Comparison of ENCODE assay signal across 11 mouse cellular contexts in the genomic region with DNA sequence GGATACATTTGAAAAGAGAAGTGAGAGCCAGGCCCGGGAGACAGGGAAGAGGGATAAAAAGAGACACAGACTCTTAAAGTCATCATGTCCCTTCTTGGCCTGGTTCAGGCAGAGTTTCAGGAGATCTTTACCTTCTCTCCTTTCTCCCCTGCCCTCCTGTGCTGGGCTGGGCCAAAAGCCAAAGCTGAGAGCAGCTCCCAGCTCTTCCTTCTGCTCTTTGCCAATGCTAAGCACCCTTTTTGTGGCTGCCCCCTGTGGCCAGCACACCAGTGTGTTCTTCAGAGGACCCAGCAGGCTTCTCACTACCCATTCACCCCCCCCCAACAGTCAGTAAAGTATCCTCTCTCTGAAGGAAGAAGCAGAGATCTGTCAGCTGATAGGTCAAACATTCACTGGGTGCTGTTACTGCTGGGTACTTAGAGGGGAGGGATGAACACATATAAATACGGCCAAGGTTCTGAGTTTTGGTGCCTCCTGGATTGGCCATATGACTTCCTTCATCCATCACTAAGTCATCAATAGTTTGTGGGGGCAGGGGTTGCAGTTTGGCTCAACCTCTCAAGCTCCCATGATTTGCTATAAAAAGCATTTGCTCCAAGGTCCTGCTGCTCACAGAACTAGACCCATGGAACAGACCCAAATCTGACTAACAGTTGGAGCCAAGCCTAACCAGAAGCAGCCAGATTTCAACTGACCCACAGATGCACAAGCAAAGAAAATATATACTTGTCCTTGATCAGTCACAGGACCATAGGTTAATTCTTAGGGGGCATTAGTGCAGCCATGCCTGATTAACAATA.
DNase-seq lines count a peak whose midpoint lies in the region; ATAC-seq and TF ChIP-seq lines count a peak whose summit lies in the region.
"Had no signal": no experiment of that assay in that cellular context is flagged by ENCODE, and none has a peak within 500 bp of the region (broad histone marks: within the 10 kb centered on the region; RNA-seq: fewer than 3 reads in every experiment).

No protein-coding gene starts in this region.

- H3K27ac ChIP-seq in heart, adult 2 months, result peak overlapping the region; percentile 27; the same call in 1 of the 2 replicates
- 0 out of 2 replicates have a peak overlapping the region, but pooled peaks have one; percentile 16 for H3K27ac ChIP-seq in stomach, embryonic 16.5 days (ENCODE audit: low read length)
- H3K27ac ChIP-seq in stomach, postnatal 0 days (replicated peaks), result no peak overlapping the region
- H3K27ac ChIP-seq: hindbrain, embryonic 10.5 days; liver, embryonic 13.5 days; midbrain, embryonic 12.5 days had no signal

- TF ChIP-seq EP300 in heart, adult 2 months (IDR thresholded peaks at IDR 0.05; ENCODE audit: insufficient read depth, low read depth, low read length), result no peak
- TF ChIP-seq EP300 in stomach, postnatal 0 days (optimal IDR thresholded peaks at IDR 0.05), result no peak

- H3K79me2 ChIP-seq in heart, adult 2 months (replicated peaks; ENCODE audit: control insufficient read depth, insufficient read depth, low read length), result no peaks in the 10 kb centered on the region

- H3K4me3 ChIP-seq in heart, adult 2 months, result no peak overlapping the region
- H3K4me3 ChIP-seq in stomach, embryonic 16.5 days (replicated peaks; ENCODE audit: low read length), result no peak overlapping the region
- H3K4me3 ChIP-seq in stomach, postnatal 0 days (ENCODE audit: low read depth, low read length), result no peak overlapping the region
- H3K4me3 ChIP-seq: hindbrain, embryonic 10.5 days; liver, embryonic 13.5 days; midbrain, embryonic 12.5 days had no signal

- H3K4me1 ChIP-seq in heart, adult 2 months (ENCODE audit: control insufficient read depth, insufficient read depth, low read length), result peaks cover 12% of the 10 kb centered on the region
- peaks cover 11% of the 10 kb centered on the region; the same call in 1 of the 2 replicates for H3K4me1 ChIP-seq in stomach, embryonic 16.5 days (ENCODE audit: control insufficient read depth, insufficient read depth, low read length)
- H3K4me1 ChIP-seq in stomach, postnatal 0 days (replicated peaks; ENCODE audit: control insufficient read depth, insufficient read depth), result no peaks in the 10 kb centered on the region
- H3K4me1 ChIP-seq: liver, embryonic 13.5 days had no signal

- H3K27me3 ChIP-seq in heart, adult 2 months (ENCODE audit: control insufficient read depth, insufficient read depth, low read length), result no peaks in the 10 kb centered on the region
- no peaks in the 10 kb centered on the region for H3K27me3 ChIP-seq in stomach, embryonic 16.5 days (ENCODE audit: control insufficient read depth, insufficient read depth, low read length)
- H3K27me3 ChIP-seq in stomach, postnatal 0 days (ENCODE audit: control insufficient read depth, insufficient read depth, low read length), result no peaks in the 10 kb centered on the region
- H3K27me3 ChIP-seq: liver, embryonic 13.5 days; midbrain, embryonic 12.5 days had no signal

- DNase-seq in heart, adult 2 months, result peak in 1 of 2 experiments; percentile 30
- DNase-seq in heart, postnatal 25 days (ENCODE audit: low spot score), result no peak
- DNase-seq in stomach, postnatal 0 days (ENCODE audit: low spot score), result no peak
- peak; percentile 87 for DNase-seq in fibroblast of lung, adult 2 months (ENCODE audit: low read depth)
- DNase-seq in lung, postnatal 4 days, result peak; percentile 30 to 59
- no peak for DNase-seq in right cerebral cortex, postnatal 10 days (ENCODE audit: low spot score in 2 of 2)
- DNase-seq in B cell, adult 2 months, result no peak
- DNase-seq: liver, embryonic 13.5 days had no signal

- H3K36me3 ChIP-seq in heart, adult 2 months (ENCODE audit: control insufficient read depth, insufficient read depth, low read length), result no peaks in the 10 kb centered on the region; the same call in 1 of the 2 replicates
- no peaks in the 10 kb centered on the region for H3K36me3 ChIP-seq in stomach, embryonic 16.5 days (ENCODE audit: control insufficient read depth, insufficient read depth, low read length)
- H3K36me3 ChIP-seq in stomach, postnatal 0 days (ENCODE audit: control insufficient read depth, insufficient read depth, low read length), result no peaks in the 10 kb centered on the region
- H3K36me3 ChIP-seq: hindbrain, embryonic 10.5 days; liver, embryonic 13.5 days; midbrain, embryonic 12.5 days had no signal

- no peak for TF ChIP-seq CTCF in heart, adult 2 months (IDR thresholded peaks at IDR 0.05)
- no peak for TF ChIP-seq CTCF in stomach, postnatal 0 days (IDR thresholded peaks at IDR 0.05; ENCODE audit: low read depth)

- intact Hi-C loops in heart, adult 2 months (cut with DNase I), result no loop called here
- intact Hi-C loops in heart, postnatal 25 days (cut with DNase I), result no loop called here

- H3K9me3 ChIP-seq in stomach, embryonic 16.5 days (replicated peaks; ENCODE audit: control insufficient read depth, low read length), result 0 out of 2 replicates have a peak, but pooled peaks cover 4% of the 10 kb centered on the region
- H3K9me3 ChIP-seq in stomach, postnatal 0 days (ENCODE audit: control insufficient read depth, low read length), result no peaks in the 10 kb centered on the region
- H3K9me3 ChIP-seq: liver, embryonic 13.5 days; midbrain, embryonic 12.5 days had no signal

- 62% methylated on average over 2 of the region's 2 CpGs for WGBS in heart, adult 2 months
- WGBS in stomach, embryonic 16.5 days, result 55% methylated on average over 2 of the region's 2 CpGs
- 42% methylated on average over 2 of the region's 2 CpGs for WGBS in stomach, postnatal 0 days

- no peak overlapping the region for H3K4me2 ChIP-seq in stomach, embryonic 16.5 days (ENCODE audit: low read depth, low read length)
- no peak overlapping the region for H3K4me2 ChIP-seq in stomach, postnatal 0 days (replicated peaks; ENCODE audit: low read depth)
- H3K4me2 ChIP-seq: liver, embryonic 13.5 days; midbrain, embryonic 12.5 days had no signal

- ATAC-seq in stomach, embryonic 16.5 days (ENCODE audit: insufficient read depth, low FRiP score), result no peak
- no peak for ATAC-seq in stomach, postnatal 0 days (ENCODE audit: low FRiP score, low TSS enrichment)

- no peak overlapping the region for H3K9ac ChIP-seq in heart, adult 2 months (ENCODE audit: low read depth, low read length)
- no peak overlapping the region for H3K9ac ChIP-seq in stomach, embryonic 16.5 days (ENCODE audit: low read length)
- no peak overlapping the region for H3K9ac ChIP-seq in stomach, postnatal 0 days (ENCODE audit: low read length)
- H3K9ac ChIP-seq: liver, embryonic 13.5 days; midbrain, embryonic 12.5 days had no signal

- no peak for TF ChIP-seq POLR2A in heart, adult 2 months (IDR thresholded peaks at IDR 0.05; ENCODE audit: insufficient read depth, low read depth, low read length)

Comparison
In these comparisons a context has a peak if more than half of its experiments do, and no peak if none do; other contexts are left out.
1. DNase-seq: peak in fibroblast of lung, adult 2 months (single experiment) and lung, postnatal 4 days (2 of 2); none in heart, postnatal 25 days (single experiment), stomach, postnatal 0 days (single experiment), right cerebral cortex, postnatal 10 days (0 of 2) and B cell, adult 2 months (0 of 2).